Mouse (Mus musculus): Measurements from ENCODE around the gene Trim30b. TPM values are rescaled to one million over a fixed set of nuclear protein-coding genes. Genes with fewer than 3 reads are reported as not detected.
A peak's percentile ranks its signal among the peaks of the same experiment; 100 is the strongest.
"Not testable (repeated sequence)": the region's sequence is repeated elsewhere in the genome, so short reads cannot be mapped to it uniquely, and the experiment has no call there.

The Trim30b gene
- total and polyA plus RNA-seq, 2 experiments from 2014 or later, result 0.10 to 0.13 TPM

DNA sequence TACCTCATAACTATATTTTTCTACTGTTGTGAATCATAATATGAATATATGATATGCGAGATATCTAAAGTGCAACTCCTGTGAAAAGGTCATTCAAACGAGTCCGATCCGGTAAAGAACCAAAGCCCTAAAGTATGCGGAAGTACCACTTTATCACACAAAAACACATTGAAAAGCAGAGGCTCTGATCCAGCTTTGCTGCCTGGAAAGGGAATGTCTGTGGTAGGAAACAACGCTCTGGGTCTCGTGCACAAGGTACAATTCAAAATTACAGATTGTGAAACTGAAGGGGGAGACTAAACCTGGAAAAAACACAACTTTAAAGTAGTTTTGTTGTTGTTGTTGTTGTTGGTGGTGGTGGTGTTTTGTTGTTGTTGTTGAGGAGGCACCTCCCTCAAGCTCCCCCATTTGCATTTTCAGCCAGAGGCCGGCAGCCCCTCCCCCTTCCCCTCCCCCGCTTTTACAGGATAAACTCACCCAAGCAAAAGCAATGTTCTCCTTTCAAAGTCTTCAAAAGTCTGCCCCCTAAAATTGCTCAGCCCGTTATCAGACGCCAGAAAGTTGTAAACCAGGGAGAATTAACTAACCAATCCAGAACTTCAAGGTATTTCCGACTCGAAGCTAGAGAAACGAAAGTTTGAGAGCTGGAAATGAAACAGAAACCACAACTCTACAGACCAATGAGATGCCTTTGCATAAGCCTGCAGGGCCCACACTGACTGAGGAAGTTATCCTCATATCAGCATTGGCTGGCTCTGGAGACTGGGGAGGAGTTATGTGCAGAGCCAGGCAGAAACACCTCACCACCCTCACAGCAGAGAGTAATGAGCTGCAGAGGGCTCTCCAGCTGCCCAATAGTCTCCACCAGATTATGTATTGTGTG is 16.7 kb downstream of the Trim30b start, which contains the start of gene Trim12c:
Gene Trim12c (minus strand): TSS at position 646 of the 883 bp plus-strand sequence.
- peak; percentile 97 for ATAC-seq
- H3K9ac ChIP-seq, result no peak within 1 kb of the TSS

DNA sequence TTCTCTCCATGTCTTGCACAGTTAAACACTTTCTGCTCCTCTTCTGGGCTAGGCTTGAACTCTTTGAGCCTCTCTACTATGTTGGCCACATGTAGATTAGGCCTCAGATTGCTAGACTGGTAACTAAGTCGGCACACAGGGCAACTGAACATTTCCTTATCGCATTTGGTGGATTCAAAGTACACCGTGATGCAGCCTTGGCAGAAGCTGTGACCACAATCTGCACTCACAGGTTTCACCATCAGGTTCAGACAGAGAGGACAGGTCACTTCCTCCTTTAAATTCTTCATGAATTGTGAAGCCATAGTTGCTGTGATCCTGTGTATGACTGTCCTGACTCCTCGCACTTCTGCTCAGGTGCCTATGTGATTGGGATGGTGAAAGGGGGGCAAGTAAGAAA is 21.6 kb downstream of the Trim30b start:
- DNase-seq; H3K4me1 ChIP-seq (ENCODE audit: insufficient read depth); H3K9me3 ChIP-seq (ENCODE audit: low read length); H3K4me2 ChIP-seq (ENCODE audit: low read depth); H3K27ac ChIP-seq (ENCODE audit: low read depth, low read length); ATAC-seq; H3K36me3 ChIP-seq (ENCODE audit: insufficient read depth); H3K27me3 ChIP-seq (ENCODE audit: insufficient read depth, low read length); H3K4me3 ChIP-seq (ENCODE audit: low read depth, low read length); H3K9ac ChIP-seq: not testable (repeated sequence)
- 89% methylated on average over 4 of the region's 4 CpGs for WGBS

More for the DNA sequence above, 16.7 kb downstream of the Trim30b start, which contains the start of gene Trim12c:
- DNase-seq, result peak; percentile 11
- Histone ChIP-seq H3K4me3 (ENCODE audit: low read depth, low read length) (peak within 1 kb of the TSS; percentile 25), H3K27ac (ENCODE audit: low read depth, low read length) (no peak within 1 kb of the TSS), H3K4me1 (ENCODE audit: insufficient read depth) (no peaks in the 10 kb centered on the region), H3K9me3 (ENCODE audit: low read length) (no peaks in the 10 kb centered on the region), H3K4me2 (ENCODE audit: low read depth) (peak within 1 kb of the TSS; percentile 27; the same call in 1 of the 2 replicates), H3K27me3 (ENCODE audit: insufficient read depth, low read length) (no peaks in the 10 kb centered on the region), H3K36me3 (ENCODE audit: insufficient read depth) (no peaks in the 10 kb centered on the region)
- 6% methylated on average over 14 of the region's 14 CpGs for WGBS
- no peak for TF ChIP-seq CTCF (IDR thresholded peaks at IDR 0.05; ENCODE audit: low read depth)

DNA sequence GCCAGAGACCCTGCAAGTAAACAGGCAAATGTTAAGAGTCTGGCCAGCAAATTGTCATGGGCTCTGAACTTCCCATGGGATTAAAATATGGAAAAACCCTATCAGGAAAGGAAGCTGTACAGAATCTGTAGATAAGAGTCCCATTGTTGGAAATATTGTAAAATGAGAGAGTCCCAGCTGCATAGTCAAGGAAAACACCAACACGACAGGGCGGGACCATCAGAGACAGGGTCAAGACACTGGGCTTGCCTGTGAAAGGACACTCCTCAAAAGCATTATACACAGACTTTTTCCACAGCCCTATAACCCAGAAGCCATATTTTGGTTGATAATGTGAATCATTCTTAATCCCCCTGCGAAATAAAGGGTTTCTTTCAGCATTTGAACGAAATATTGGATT is 28.9 kb downstream of the Trim30b start:
- not testable (repeated sequence) for ATAC-seq; H3K27me3 ChIP-seq (ENCODE audit: insufficient read depth, low read length); H3K4me1 ChIP-seq (ENCODE audit: insufficient read depth); H3K9ac ChIP-seq; DNase-seq; H3K4me3 ChIP-seq (ENCODE audit: low read depth, low read length); H3K9me3 ChIP-seq (ENCODE audit: low read length); H3K4me2 ChIP-seq (ENCODE audit: low read depth); H3K27ac ChIP-seq (ENCODE audit: low read depth, low read length); H3K36me3 ChIP-seq (ENCODE audit: insufficient read depth)
- 77% methylated on average over 2 of the region's 4 CpGs for WGBS

DNA sequence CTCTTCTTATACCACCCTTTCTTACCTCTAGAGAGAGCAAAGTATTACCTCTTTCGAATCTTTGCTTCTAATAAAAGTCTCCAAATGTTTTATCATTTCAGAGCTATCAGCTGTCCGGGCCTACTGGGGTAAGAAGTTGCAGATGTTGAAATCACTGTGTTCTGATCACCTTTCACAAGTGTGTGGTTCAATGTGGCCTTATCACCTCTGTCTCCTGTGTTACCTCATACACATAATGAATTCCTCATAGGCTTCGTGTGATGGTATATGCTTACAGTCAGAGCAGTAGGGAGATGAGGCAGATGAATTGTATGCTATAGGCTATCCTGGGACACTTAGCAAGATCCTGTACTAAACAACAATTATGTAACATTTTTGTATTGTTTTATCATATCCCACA is 34.1 kb downstream of the Trim30b start:
- H3K27ac ChIP-seq (ENCODE audit: low read depth, low read length); H3K4me1 ChIP-seq (ENCODE audit: insufficient read depth); DNase-seq; H3K27me3 ChIP-seq (ENCODE audit: insufficient read depth, low read length); H3K4me2 ChIP-seq (ENCODE audit: low read depth); ATAC-seq; H3K4me3 ChIP-seq (ENCODE audit: low read depth, low read length); H3K9ac ChIP-seq; H3K9me3 ChIP-seq (ENCODE audit: low read length); H3K36me3 ChIP-seq (ENCODE audit: insufficient read depth): not testable (repeated sequence)
- 90% methylated on average over 3 of the region's 3 CpGs for WGBS

DNA sequence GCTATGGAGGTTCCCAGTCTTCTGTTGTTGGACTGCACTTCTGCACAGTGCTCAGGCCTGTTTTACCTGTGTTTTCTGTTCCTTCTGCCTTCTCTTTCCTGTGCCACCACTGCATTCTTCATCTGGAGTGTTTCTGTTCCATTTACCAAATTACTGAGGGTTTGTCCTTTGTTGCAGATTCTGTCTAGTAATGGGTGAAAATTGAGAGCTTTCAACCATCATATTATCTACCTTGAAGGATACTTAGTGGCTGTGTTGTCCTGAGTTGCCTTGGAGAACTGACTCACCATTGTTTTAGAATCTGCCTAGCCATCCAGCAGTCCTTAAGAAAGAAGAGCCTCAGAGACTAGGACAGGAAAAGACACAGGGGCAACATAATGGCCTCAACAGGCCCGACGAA is 40.5 kb downstream of the Trim30b start, which contains the start of gene Trim34b:
Gene Trim34b (plus strand): TSS at position 301 of the 400 bp plus-strand sequence.
- ATAC-seq; H3K36me3 ChIP-seq (ENCODE audit: insufficient read depth); H3K27ac ChIP-seq (ENCODE audit: low read depth, low read length); H3K4me2 ChIP-seq (ENCODE audit: low read depth); H3K9me3 ChIP-seq (ENCODE audit: low read length); H3K4me1 ChIP-seq (ENCODE audit: insufficient read depth); H3K27me3 ChIP-seq (ENCODE audit: insufficient read depth, low read length); H3K9ac ChIP-seq; H3K4me3 ChIP-seq (ENCODE audit: low read depth, low read length); DNase-seq: not testable (repeated sequence)
- 97% methylated on average over 2 of the region's 2 CpGs for WGBS

DNA sequence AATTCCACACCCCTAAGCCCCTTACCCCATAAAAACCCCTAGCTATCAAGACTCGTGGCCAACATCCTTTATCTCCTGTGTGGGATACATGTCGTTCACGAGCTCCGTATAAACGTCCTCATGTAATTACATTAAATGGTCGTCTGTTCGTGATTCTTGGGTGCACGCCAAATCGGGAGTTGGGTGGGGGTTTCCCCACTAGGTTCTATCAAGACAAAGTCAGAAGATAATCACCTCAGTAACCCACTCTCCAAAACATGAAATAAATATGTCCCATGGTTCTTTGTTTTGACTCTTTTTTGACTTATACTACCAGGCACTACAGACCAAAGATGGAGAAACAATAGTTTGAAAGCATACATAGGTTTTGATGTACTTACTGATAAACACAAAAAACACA is 47.7 kb downstream of the Trim30b start:
- Histone ChIP-seq H3K9me3 (ENCODE audit: low read length) (no peaks in the 10 kb centered on the region), H3K27me3 (ENCODE audit: insufficient read depth, low read length) (no peaks in the 10 kb centered on the region), H3K27ac (ENCODE audit: low read depth, low read length) (no peak overlapping the region), H3K4me3 (ENCODE audit: low read depth, low read length) (no peak overlapping the region), H3K36me3 (ENCODE audit: insufficient read depth) (no peaks in the 10 kb centered on the region), H3K9ac (no peak overlapping the region), H3K4me1 (ENCODE audit: insufficient read depth) (no peaks in the 10 kb centered on the region), H3K4me2 (ENCODE audit: low read depth) (no peak overlapping the region)
- 75% methylated on average over 9 of the region's 9 CpGs for WGBS
- TF ChIP-seq CTCF (IDR thresholded peaks at IDR 0.05; ENCODE audit: low read depth), result no peak
- ATAC-seq (no peak), DNase-seq (no peak)

DNA sequence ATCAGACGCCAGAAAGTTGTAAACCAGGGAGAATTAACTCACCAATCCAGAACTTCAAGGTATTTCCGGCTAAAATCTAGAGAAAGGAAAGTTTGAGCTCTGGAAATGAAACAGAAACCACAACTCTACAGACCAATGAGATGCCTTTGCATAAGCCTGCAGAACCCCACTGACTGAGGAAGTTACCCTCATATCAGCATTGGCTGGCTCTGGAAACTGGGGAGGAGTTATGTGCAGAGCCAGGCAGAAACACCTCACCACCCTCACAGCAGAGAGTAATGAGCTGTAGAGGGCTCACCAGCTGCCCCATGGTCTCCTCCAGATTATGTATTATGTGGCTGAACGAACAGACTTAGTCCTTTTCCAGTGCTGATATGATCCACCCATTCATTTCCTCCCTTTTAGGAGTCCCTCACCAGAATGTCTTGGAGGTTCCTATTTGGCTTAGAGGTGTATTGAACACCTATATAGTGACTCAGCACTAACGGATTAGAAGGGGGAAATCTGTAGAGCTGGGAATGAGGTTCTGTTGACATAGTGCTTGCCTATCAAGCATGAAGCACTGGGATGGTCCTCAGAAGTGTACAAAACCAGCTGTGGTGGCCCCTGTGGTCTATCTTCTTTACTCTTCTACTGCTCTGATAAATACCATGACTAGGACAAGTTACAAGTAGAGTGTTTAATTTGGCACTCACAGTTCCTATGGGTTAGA is 54.2 kb downstream of the Trim30b start, which contains the start of gene Trim12a:
Gene Trim12a (minus strand): TSS at position 98 of the 712 bp plus-strand sequence.
- not testable (repeated sequence) for H3K27ac ChIP-seq (ENCODE audit: low read depth, low read length); DNase-seq; H3K9ac ChIP-seq; H3K4me1 ChIP-seq (ENCODE audit: insufficient read depth); H3K27me3 ChIP-seq (ENCODE audit: insufficient read depth, low read length); H3K9me3 ChIP-seq (ENCODE audit: low read length); H3K36me3 ChIP-seq (ENCODE audit: insufficient read depth)
- peak; percentile 67 for ATAC-seq
- WGBS, result 31% methylated on average over 4 of the region's 4 CpGs
- H3K4me2 ChIP-seq (ENCODE audit: low read depth), result peak within 1 kb of the TSS; percentile 18; the same call in 1 of the 2 replicates
- peak within 1 kb of the TSS; percentile 8; the same call in 1 of the 2 replicates for H3K4me3 ChIP-seq (ENCODE audit: low read depth, low read length)
